Mouse (Mus musculus) adrenal gland, adult (tissue): ENCODE data around the gene Il1rapl2.
"Not testable (repeated sequence)": the region's sequence is repeated elsewhere in the genome, so short reads cannot be mapped to it uniquely, and the experiment has no call there.

ENCODE experiments used
- DNase-seq, 2 experiments: peaks; one replicate each; pipeline ENCODE4 v3.0.0; 2022 to 2023; ENCODE audit warnings: low spot score in 1 of 2; ENCODE audit not compliant: inconsistent age in 2 of 2

Gene Il1rapl2

GRCm38 (mm10) chrX:138104668-138105067, 534.3 kb downstream of the Il1rapl2 start:
- DNase-seq = no peak

- peak in 1 of 2 experiments; percentile 71 for DNase-seq
Observed at GRCm38 (mm10) chrX:138170146-138170545, 599.7 kb downstream of the Il1rapl2 start.

GRCm38 (mm10) chrX:138209480-138209879, 639.1 kb downstream of the Il1rapl2 start, which contains the start of gene Tex13a:
Gene Tex13a, minus strand, starts transcription at chrX:138209580.
- DNase-seq = no peak

- no peak for DNase-seq
Observed at GRCm38 (mm10) chrX:138234626-138235025, 664.2 kb downstream of the Il1rapl2 start.

- not testable (repeated sequence) for DNase-seq
Observed at GRCm38 (mm10) chrX:138348736-138349135, 778.3 kb downstream of the Il1rapl2 start.

GRCm38 (mm10) chrX:138433794-138434193, 863.4 kb downstream of the Il1rapl2 start:
- DNase-seq = no peak

- peak in 1 of 2 experiments; percentile 43 for DNase-seq
Observed at GRCm38 (mm10) chrX:138437939-138438338, 867.5 kb downstream of the Il1rapl2 start.

- DNase-seq = no peak
Observed at GRCm38 (mm10) chrX:138449856-138450255, 879.4 kb downstream of the Il1rapl2 start.

- DNase-seq = no peak
Observed at GRCm38 (mm10) chrX:138478488-138478887, 908.1 kb downstream of the Il1rapl2 start.

GRCm38 (mm10) chrX:138500510-138500909, 930.1 kb downstream of the Il1rapl2 start:
- no peak for DNase-seq

GRCm38 (mm10) chrX:138505049-138505448, 934.6 kb downstream of the Il1rapl2 start:
- no peak for DNase-seq

GRCm38 (mm10) chrX:138620106-138620505, 1049.7 kb downstream of the Il1rapl2 start:
- no peak for DNase-seq

GRCm38 (mm10) chrX:138625311-138625710, 1054.9 kb downstream of the Il1rapl2 start:
- no peak for DNase-seq

GRCm38 (mm10) chrX:138722372-138722771, 1152.0 kb downstream of the Il1rapl2 start:
- DNase-seq = no peak

GRCm38 (mm10) chrX:138800958-138801357, 1230.5 kb downstream of the Il1rapl2 start:
- DNase-seq = no peak

- DNase-seq = no peak
Observed at GRCm38 (mm10) chrX:138831876-138832275, 1261.5 kb downstream of the Il1rapl2 start.

GRCm38 (mm10) chrX:138833894-138834293, 1263.5 kb downstream of the Il1rapl2 start:
- DNase-seq = no peak

- no peak for DNase-seq
Observed at GRCm38 (mm10) chrX:138838381-138838780, 1268.0 kb downstream of the Il1rapl2 start.
